Mouse (Mus musculus) megakaryocyte, embryonic 14.5 days (primary cell): Measurements from ENCODE around the gene Gprin1. TPM values are rescaled to one million over a fixed set of nuclear protein-coding genes. Genes with fewer than 3 reads are reported as not detected.
"Not testable (repeated sequence)": the region's sequence is repeated elsewhere in the genome, so short reads cannot be mapped to it uniquely, and the experiment has no call there.

Experiments used
- H3K27me3 ChIP-seq: replicated peaks from 2 replicates; pipeline ENCODE3; 2012; ENCODE audit warnings: inconsistent platforms
- H3K36me3 ChIP-seq: replicated peaks from 2 replicates; pipeline ENCODE3; 2012; ENCODE audit warnings: low read length, inconsistent platforms, mixed read lengths
- H3K4me1 ChIP-seq: 2 replicates; pipeline ENCODE4 v1.6.1; 2012; ENCODE audit warnings: inconsistent platforms
- H3K4me3 ChIP-seq: replicated peaks from 2 replicates; pipeline ENCODE3; 2012; ENCODE audit warnings: moderate library complexity, mild to moderate bottlenecking, inconsistent platforms
- H3K9me3 ChIP-seq: 2 replicates; pipeline ENCODE4 v1.6.1; 2012; ENCODE audit warnings: inconsistent platforms
- FLI1 ChIP-seq: IDR thresholded peaks from 2 replicates; pipeline ENCODE4 v1.6.1; 2012; ENCODE audit warnings: low read length, inconsistent platforms, mixed read lengths
- GATA1 ChIP-seq: IDR thresholded peaks from 3 replicates; pipeline ENCODE4 v1.6.1; 2012; ENCODE audit warnings: mixed read lengths, low read length, inconsistent platforms, borderline replicate concordance
- polyA plus RNA-seq: library from polyadenylated mRNA; stranded (reverse); fragments of >175 nt; gene quantifications from 2 replicates; pipeline ENCODE4 v1.2.3, GENCODE M21; 2012; ENCODE audit warnings: low replicate concordance; ENCODE audit not compliant: insufficient read depth

Gprin1 gene
- polyA plus RNA-seq, 1 experiment: not detected

GRCm38 (mm10) chr13:54788740-54789560 lies 39.3 kb upstream of the Gprin1 start, which contains the start of gene Tspan17:
TSS of gene Tspan17 (plus strand) at chr13:54789377.
- peaks cover 14% of the 10 kb centered on the region for H3K9me3 ChIP-seq
- peaks cover 68% of the 10 kb centered on the region for H3K27me3 ChIP-seq
- TF ChIP-seq GATA1 (no peak), FLI1 (no peak)

GRCm38 (mm10) chr13:54787591-54787990 lies 37.9 kb upstream of the Gprin1 start:
- H3K4me3 ChIP-seq, H3K9me3 ChIP-seq, H3K36me3 ChIP-seq: not testable (repeated sequence)
- H3K4me1 ChIP-seq: peaks cover 17% of the 10 kb centered on the region
- peaks cover 61% of the 10 kb centered on the region for H3K27me3 ChIP-seq

More at GRCm38 (mm10) chr13:54788740-54789560, 39.3 kb upstream of the Gprin1 start, which contains the start of gene Tspan17:
- Histone ChIP-seq H3K4me1 (peaks cover 20% of the 10 kb centered on the region), H3K36me3 (no peaks in the 10 kb centered on the region), H3K4me3 (peak within 1 kb of the TSS; percentile 91)

GRCm38 (mm10) chr13:54783698-54784097 lies 34.0 kb upstream of the Gprin1 start, which contains the start of gene Eif4e1b:
TSS of gene Eif4e1b (plus strand) at chr13:54783998.
- no peaks in the 10 kb centered on the region; the same call in 1 of the 2 replicates for H3K9me3 ChIP-seq
- no peaks in the 10 kb centered on the region for H3K36me3 ChIP-seq
- H3K4me3 ChIP-seq: no peak within 1 kb of the TSS
- TF ChIP-seq GATA1 (no peak), FLI1 (no peak)
- peaks cover 43% of the 10 kb centered on the region for H3K27me3 ChIP-seq
- no peaks in the 10 kb centered on the region for H3K4me1 ChIP-seq

- TF ChIP-seq FLI1 (no peak), GATA1 (no peak)
- H3K36me3 ChIP-seq: no peaks in the 10 kb centered on the region
- H3K4me1 ChIP-seq: no peaks in the 10 kb centered on the region
- no peak overlapping the region for H3K4me3 ChIP-seq
- peaks cover 39% of the 10 kb centered on the region for H3K27me3 ChIP-seq
- no peaks in the 10 kb centered on the region; the same call in 1 of the 2 replicates for H3K9me3 ChIP-seq
Observed at GRCm38 (mm10) chr13:54783235-54783634, 33.6 kb upstream of the Gprin1 start.

GRCm38 (mm10) chr13:54781086-54781485 lies 31.4 kb upstream of the Gprin1 start:
- peaks cover 32% of the 10 kb centered on the region for H3K27me3 ChIP-seq
- no peaks in the 10 kb centered on the region for H3K36me3 ChIP-seq
- H3K4me3 ChIP-seq: no peak overlapping the region
- peaks cover 10% of the 10 kb centered on the region; the same call in 1 of the 2 replicates for H3K9me3 ChIP-seq
- H3K4me1 ChIP-seq: no peaks in the 10 kb centered on the region
- TF ChIP-seq GATA1 (no peak), FLI1 (no peak)

GRCm38 (mm10) chr13:54780592-54780991 lies 30.9 kb upstream of the Gprin1 start:
- Histone ChIP-seq H3K4me3 (no peak overlapping the region), H3K27me3 (peaks cover 31% of the 10 kb centered on the region)
- TF ChIP-seq GATA1: no peak
- no peak for TF ChIP-seq FLI1

GRCm38 (mm10) chr13:54767012-54767411 lies 17.3 kb upstream of the Gprin1 start:
- peaks cover 64% of the 10 kb centered on the region for H3K27me3 ChIP-seq
- H3K4me3 ChIP-seq: no peak overlapping the region
- H3K4me1 ChIP-seq: peaks cover 11% of the 10 kb centered on the region
- TF ChIP-seq FLI1 (no peak), GATA1 (no peak)
- no peaks in the 10 kb centered on the region for H3K36me3 ChIP-seq
- peaks cover 21% of the 10 kb centered on the region for H3K9me3 ChIP-seq

More at GRCm38 (mm10) chr13:54780592-54780991, 30.9 kb upstream of the Gprin1 start:
- H3K36me3 ChIP-seq: no peaks in the 10 kb centered on the region
- no peaks in the 10 kb centered on the region for H3K4me1 ChIP-seq
- peaks cover 10% of the 10 kb centered on the region; the same call in 1 of the 2 replicates for H3K9me3 ChIP-seq

- H3K36me3 ChIP-seq: no peaks in the 10 kb centered on the region
- TF ChIP-seq FLI1 (no peak), GATA1 (no peak)
- peaks cover 21% of the 10 kb centered on the region for H3K9me3 ChIP-seq
- peak within 1 kb of the TSS; percentile 79 for H3K4me3 ChIP-seq
- H3K27me3 ChIP-seq: peaks cover 67% of the 10 kb centered on the region
- H3K4me1 ChIP-seq: peaks cover 11% of the 10 kb centered on the region
Observed at GRCm38 (mm10) chr13:54766192-54766768, 16.6 kb upstream of the Gprin1 start, which contains the start of gene Sncb. TSS of gene Sncb (minus strand) at chr13:54766595.

- peaks cover 73% of the 10 kb centered on the region for H3K27me3 ChIP-seq
Observed at GRCm38 (mm10) chr13:54765281-54766191, 15.9 kb upstream of the Gprin1 start.

GRCm38 (mm10) chr13:54760906-54761305 lies 11.2 kb upstream of the Gprin1 start:
- H3K4me1 ChIP-seq: peaks cover 14% of the 10 kb centered on the region
- peaks cover 90% of the 10 kb centered on the region for H3K27me3 ChIP-seq
- TF ChIP-seq FLI1 (no peak), GATA1 (no peak)
- H3K9me3 ChIP-seq: no peaks in the 10 kb centered on the region
- H3K36me3 ChIP-seq: no peaks in the 10 kb centered on the region
- H3K4me3 ChIP-seq: no peak overlapping the region

More at GRCm38 (mm10) chr13:54765281-54766191, 15.9 kb upstream of the Gprin1 start:
- Histone ChIP-seq H3K9me3 (peaks cover 16% of the 10 kb centered on the region), H3K36me3 (no peaks in the 10 kb centered on the region), H3K4me1 (peaks cover 11% of the 10 kb centered on the region), H3K4me3 (peak overlapping the region; percentile 79)
- TF ChIP-seq FLI1 (no peak), GATA1 (no peak)
